Mouse (Mus musculus) adrenal gland, adult 18-20 months (tissue): ENCODE results near the gene Pcyt2. TPM values are rescaled to one million over a fixed set of nuclear protein-coding genes. Genes with fewer than 3 reads are reported as not detected.

ENCODE experiments used
- DNase-seq, 2 experiments: peaks; one replicate each; pipeline ENCODE4 v3.0.0; 2021 to 2022; ENCODE audit warnings: low spot score in 2 of 2
- microRNA-seq, 2 experiments: library from miRNA; unstranded; fragments of <30 nt; microRNA quantifications; one replicate each; pipeline ENCODE4 v1.2.0; 2021; ENCODE audit warnings: borderline number of aligned reads in 2 of 2
- total RNA-seq, 2 experiments: library from RNA; stranded (reverse); gene quantifications; 1 replicate in 1 of 2; 2 replicates in 1 of 2; pipeline ENCODE4 v1.2.3; 2021

The Pcyt2 gene
- total RNA-seq, 2 experiments from 2014 or later = 300 to 301 TPM

- no peak for DNase-seq
Measured at GRCm38 (mm10) chr11:120571754-120572416, 45.9 kb downstream of the Pcyt2 start.

- DNase-seq = no peak
Measured at GRCm38 (mm10) chr11:120571122-120571521, 46.6 kb downstream of the Pcyt2 start.

GRCm38 (mm10) chr11:120568324-120568723 is 49.4 kb downstream of the Pcyt2 start:
- DNase-seq = no peak

GRCm38 (mm10) chr11:120565114-120565513 is 52.6 kb downstream of the Pcyt2 start:
- no peak for DNase-seq

- DNase-seq = no peak
Measured at GRCm38 (mm10) chr11:120562949-120563348, 54.8 kb downstream of the Pcyt2 start.

- DNase-seq = no peak
Measured at GRCm38 (mm10) chr11:120560952-120561728, 56.6 kb downstream of the Pcyt2 start.

Small RNAs within 50 kb of the gene (microRNA-seq; reads per million reads assigned to microRNA genes)
- gene Mir6936 = 0 to 2.4 reads per million in 2 experiments

Other genes with a start within 250 kb of the Pcyt2 start
- gene Faap100, start 239.2 kb downstream of the Pcyt2 start, total RNA-seq = 10 to 100 TPM; 15.1 to 19.7 TPM
- 10 to 100 TPM; 85.2 to 95.8 TPM for gene Nploc4, start 180.2 kb downstream of the Pcyt2 start, total RNA-seq
- gene Tspan10, start 175.3 kb downstream of the Pcyt2 start, total RNA-seq = 1 to 10 TPM in 1 of 2 experiments, not detected in 1; 4.5 TPM
- under 1 TPM in 1 of 2 experiments, not detected in 1; 0.27 TPM for gene Pde6g, start 164.4 kb downstream of the Pcyt2 start, total RNA-seq
- 10 to 100 TPM; 19.8 to 30.4 TPM for gene Oxld1, start 159.9 kb downstream of the Pcyt2 start, total RNA-seq
- 10 to 100 TPM; 36.0 to 37.3 TPM for gene Ccdc137, start 159.8 kb downstream of the Pcyt2 start, total RNA-seq
- 10 to 100 TPM; 21.5 to 22.3 TPM for gene Arl16, start 150.3 kb downstream of the Pcyt2 start, total RNA-seq
- gene Mrpl12, start 133.3 kb downstream of the Pcyt2 start, total RNA-seq = 100 to 1,000 TPM; 104 to 140 TPM
- gene Slc25a10, start 126.1 kb downstream of the Pcyt2 start, total RNA-seq = 100 to 1,000 TPM in 1 of 2 experiments, 10 to 100 TPM in 1; 97.2 to 106 TPM
- 1 to 10 TPM in 1 of 2 experiments, under 1 TPM in 1; 0.96 to 3.0 TPM for gene Gcgr, start 87.2 kb downstream of the Pcyt2 start, total RNA-seq
- gene Mcrip1, start 68.2 kb downstream of the Pcyt2 start, total RNA-seq = 10 to 100 TPM; 46.6 to 57.8 TPM
- gene Ppp1r27, start 66.8 kb downstream of the Pcyt2 start, total RNA-seq = 1 to 10 TPM in 1 of 2 experiments, under 1 TPM in 1; 0.42 to 1.1 TPM
- gene P4hb, start 44.7 kb downstream of the Pcyt2 start, total RNA-seq = 100 to 1,000 TPM; 440 to 468 TPM
- 100 to 1,000 TPM; 326 to 340 TPM for gene Arhgdia, start 36.3 kb downstream of the Pcyt2 start, total RNA-seq
- gene Alyref, start 19.6 kb downstream of the Pcyt2 start, total RNA-seq = 10 to 100 TPM; 80.7 to 92.4 TPM
- gene Anapc11, start 19.5 kb downstream of the Pcyt2 start, total RNA-seq = 10 to 100 TPM; 75.5 to 95.4 TPM
- gene Npb, start 9.5 kb downstream of the Pcyt2 start, total RNA-seq = 1 to 10 TPM in 1 of 2 experiments, not detected in 1; 1.2 TPM
- 10 to 100 TPM; 34.3 to 70.6 TPM for gene Sirt7, start 7.3 kb upstream of the Pcyt2 start, total RNA-seq
- gene Mafg, start 15.7 kb upstream of the Pcyt2 start, total RNA-seq = 10 to 100 TPM; 56.3 to 69.3 TPM
- 1 to 10 TPM; 1.4 to 2.1 TPM for gene Pycr1, start 25.8 kb upstream of the Pcyt2 start, total RNA-seq
- under 1 TPM in 1 of 2 experiments, not detected in 1; 0.99 TPM for gene Myadml2, start 30.2 kb upstream of the Pcyt2 start, total RNA-seq
- 1 to 10 TPM; 2.8 to 6.6 TPM for gene Notum, start 43.2 kb upstream of the Pcyt2 start, total RNA-seq
- gene Aspscr1, start 55.0 kb upstream of the Pcyt2 start, total RNA-seq = 10 to 100 TPM; 62.6 to 77.7 TPM
- 10 to 100 TPM; 46.3 to 52.8 TPM for gene Cenpx, start 95.8 kb upstream of the Pcyt2 start, total RNA-seq
- 10 to 100 TPM; 24.6 to 30.3 TPM for gene Lrrc45, start 96.0 kb upstream of the Pcyt2 start, total RNA-seq
- 10 to 100 TPM in 1 of 2 experiments, 1 to 10 TPM in 1; 6.6 to 15.5 TPM for gene Rac3, start 103.5 kb upstream of the Pcyt2 start, total RNA-seq
- gene Dcxr, start 109.3 kb upstream of the Pcyt2 start, total RNA-seq = 100 to 1,000 TPM in 1 of 2 experiments, 10 to 100 TPM in 1; 27.6 to 104 TPM
- 10 to 100 TPM in 1 of 2 experiments, 1 to 10 TPM in 1; 6.4 to 14.9 TPM for gene Cbr2, start 114.2 kb upstream of the Pcyt2 start, total RNA-seq
- 10 to 100 TPM; 10.1 to 14.6 TPM for gene Hmga1b, start 144.9 kb upstream of the Pcyt2 start, total RNA-seq
- gene Rfng, start 166.3 kb upstream of the Pcyt2 start, total RNA-seq = 10 to 100 TPM; 18.5 to 19.4 TPM
- 100 to 1,000 TPM; 118 to 138 TPM for gene Gps1, start 166.3 kb upstream of the Pcyt2 start, total RNA-seq
- 10 to 100 TPM; 47.8 to 57.2 TPM for gene Dus1l, start 178.5 kb upstream of the Pcyt2 start, total RNA-seq
- 1,000 to 10,000 TPM; 2,155 to 5,020 TPM for gene Fasn, start 206.6 kb upstream of the Pcyt2 start, total RNA-seq